Mouse (Mus musculus): ENCODE results near the gene Tecr. TPM values are rescaled to one million over a fixed set of nuclear protein-coding genes. Genes with fewer than 3 reads are reported as not detected.

The Tecr gene
- polyA plus RNA-seq (2015; fragmentation: Nextera tagmentation; extraction: Ambion mirVana), result 413 and 424 TPM in 2 replicates

DNA sequence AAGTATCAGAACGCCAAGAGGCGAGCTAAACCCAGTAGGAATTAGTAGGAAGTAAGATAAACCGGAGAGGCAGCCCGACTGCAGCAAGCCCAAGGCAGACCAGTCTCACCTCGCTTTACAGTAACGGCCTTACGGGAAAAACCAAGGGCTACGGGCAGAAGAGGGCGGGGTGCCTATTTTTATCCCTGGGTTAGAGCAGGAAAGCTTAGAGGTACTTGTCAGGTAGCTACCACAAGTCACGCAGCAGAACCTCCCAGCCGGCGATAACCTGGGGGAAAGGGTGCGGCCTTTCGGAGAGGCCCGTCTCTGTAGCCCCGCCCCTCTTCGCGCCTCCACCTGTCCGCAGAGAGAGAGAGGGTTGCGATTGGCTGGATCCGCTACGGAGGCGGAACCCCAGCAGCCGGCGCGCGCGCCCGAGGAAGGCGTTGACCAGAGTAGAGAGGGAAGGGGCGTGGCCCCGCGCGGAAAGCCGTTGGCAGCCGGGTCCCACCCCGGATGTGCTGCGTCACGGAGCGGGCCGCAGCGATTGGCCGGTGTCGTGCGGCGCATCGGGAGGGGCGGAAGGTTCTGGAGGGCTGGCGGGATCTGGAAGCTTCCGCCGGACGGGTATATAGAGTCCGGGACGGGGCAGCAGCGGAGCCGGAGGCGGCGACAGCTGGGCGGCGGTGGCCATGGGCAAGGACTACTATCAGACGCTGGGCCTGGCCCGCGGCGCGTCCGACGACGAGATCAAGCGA, at the start of gene Tecr, which contains the start of gene Dnajb1:
Gene Tecr (minus strand): TSS at position 311 of the 737 bp plus-strand sequence.
Gene Dnajb1 (plus strand): TSS at position 533 of the 737 bp plus-strand sequence.
- Histone ChIP-seq H3K27me3 (ENCODE audit: control insufficient read depth, insufficient read depth, low read length) (no peaks in the 10 kb centered on the region), H3K9me3 (ENCODE audit: control insufficient read depth, low read length) (no peaks in the 10 kb centered on the region), H3K4me1 (replicated peaks; ENCODE audit: control insufficient read depth, insufficient read depth) (no peaks in the 10 kb centered on the region), H3K9ac (ENCODE audit: low read length) (peak within 1 kb of the TSS; percentile 90), H3K36me3 (ENCODE audit: control insufficient read depth, insufficient read depth, low read length) (peaks cover 24% of the 10 kb centered on the region), H3K4me3 (ENCODE audit: low read depth, low read length) (peak within 1 kb of the TSS; percentile 85), H3K27ac (replicated peaks) (peak within 1 kb of the TSS; percentile 99), H3K4me2 (replicated peaks; ENCODE audit: low read depth) (peak within 1 kb of the TSS; percentile 56)
- WGBS, result under 1% methylated on average over 69 of the region's 69 CpGs
- peak; percentile 97 for ATAC-seq (ENCODE audit: low FRiP score, low TSS enrichment)
- TF ChIP-seq CTCF (IDR thresholded peaks at IDR 0.05; ENCODE audit: low read depth) (no peak), EP300 (optimal IDR thresholded peaks at IDR 0.05) (peak; percentile 76)
- DNase-seq (ENCODE audit: low spot score), result peak; percentile 100

DNA sequence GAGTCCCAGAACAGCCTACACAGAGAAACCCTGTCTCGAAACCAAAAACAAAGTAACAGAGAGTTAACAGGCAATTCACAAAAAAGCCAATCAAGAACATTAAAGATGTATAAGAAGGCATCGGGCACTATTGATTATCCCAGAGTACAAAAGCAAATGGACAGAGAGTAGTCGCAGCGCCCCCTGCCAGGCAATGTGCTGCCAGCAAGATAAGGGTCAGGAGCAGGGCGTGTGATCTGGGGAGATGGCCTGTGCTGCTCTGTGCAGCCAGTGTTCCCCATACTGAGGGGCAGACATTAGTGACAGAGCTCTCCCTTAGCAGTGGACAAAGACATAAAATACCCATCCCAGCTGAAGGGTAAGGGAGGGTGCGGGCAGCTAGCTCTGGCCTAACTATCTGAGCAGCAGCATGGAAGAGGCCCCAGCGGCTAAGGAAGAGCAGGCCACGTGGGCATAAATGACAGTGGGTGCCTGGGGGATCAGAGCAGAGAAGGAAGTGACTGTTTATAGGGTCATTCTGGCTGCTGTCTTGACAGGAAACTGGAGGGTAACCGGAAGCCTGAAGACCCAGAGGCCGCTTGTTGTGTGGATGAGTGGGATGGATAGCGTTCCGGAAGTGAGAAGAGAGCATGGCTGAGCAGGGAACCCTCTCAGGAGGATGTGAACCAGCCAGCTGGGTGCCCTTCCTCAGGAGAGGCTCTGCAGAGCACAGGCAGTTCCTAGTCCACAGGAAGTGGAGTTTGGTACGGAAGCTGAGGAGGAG, 48.9 kb upstream of the Tecr start:
- H3K27ac ChIP-seq (replicated peaks), result 0 out of 2 replicates have a peak overlapping the region, but pooled peaks have one; percentile 8
- peaks cover 12% of the 10 kb centered on the region for H3K4me1 ChIP-seq (replicated peaks; ENCODE audit: control insufficient read depth, insufficient read depth)
- H3K27me3 ChIP-seq (ENCODE audit: control insufficient read depth, insufficient read depth, low read length), result no peaks in the 10 kb centered on the region
- H3K4me3 ChIP-seq (ENCODE audit: low read depth, low read length), result no peak overlapping the region
- 75% methylated on average over 13 of the region's 13 CpGs for WGBS
- H3K4me2 ChIP-seq (replicated peaks; ENCODE audit: low read depth), result no peak overlapping the region
- DNase-seq (ENCODE audit: low spot score) (peak; percentile 20), ATAC-seq (ENCODE audit: low FRiP score, low TSS enrichment) (no peak)
- no peak overlapping the region for H3K9ac ChIP-seq (ENCODE audit: low read length)
- TF ChIP-seq EP300 (optimal IDR thresholded peaks at IDR 0.05) (no peak), CTCF (IDR thresholded peaks at IDR 0.05; ENCODE audit: low read depth) (peak; percentile 58)
- H3K36me3 ChIP-seq (ENCODE audit: control insufficient read depth, insufficient read depth, low read length), result 0 out of 2 replicates have a peak, but pooled peaks cover 2% of the 10 kb centered on the region
- no peaks in the 10 kb centered on the region for H3K9me3 ChIP-seq (ENCODE audit: control insufficient read depth, low read length)

DNA sequence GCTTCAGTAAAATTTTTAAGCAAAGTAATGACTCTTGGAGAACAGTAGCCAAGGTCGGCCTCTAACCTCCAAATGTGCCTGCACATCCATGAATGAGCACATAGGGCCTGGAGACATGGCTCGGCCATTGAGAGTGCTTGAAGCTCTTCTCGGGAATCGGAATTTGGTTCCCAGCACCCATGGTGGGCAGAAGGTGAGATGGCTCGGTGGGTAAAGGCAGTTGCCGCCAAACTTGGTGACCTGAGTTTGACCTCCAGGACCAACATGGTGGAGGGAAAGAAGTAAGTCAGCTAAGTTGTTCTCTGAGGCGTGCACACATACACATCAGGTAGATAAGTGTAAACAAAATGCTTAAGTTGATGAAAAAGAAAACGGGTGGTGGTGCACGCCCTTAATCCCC, 48.3 kb upstream of the Tecr start:
- no peak overlapping the region for H3K27ac ChIP-seq (replicated peaks)
- H3K4me3 ChIP-seq (ENCODE audit: low read depth, low read length), result no peak overlapping the region
- no peaks in the 10 kb centered on the region for H3K9me3 ChIP-seq (ENCODE audit: control insufficient read depth, low read length)
- H3K4me2 ChIP-seq (replicated peaks; ENCODE audit: low read depth), result no peak overlapping the region
- peaks cover 9% of the 10 kb centered on the region for H3K4me1 ChIP-seq (replicated peaks; ENCODE audit: control insufficient read depth, insufficient read depth)
- 84% methylated on average over 9 of the region's 9 CpGs for WGBS
- H3K36me3 ChIP-seq (ENCODE audit: control insufficient read depth, insufficient read depth, low read length), result 0 out of 2 replicates have a peak, but pooled peaks cover 2% of the 10 kb centered on the region
- no peak for DNase-seq (ENCODE audit: low spot score)
- H3K9ac ChIP-seq (ENCODE audit: low read length), result no peak overlapping the region
- H3K27me3 ChIP-seq (ENCODE audit: control insufficient read depth, insufficient read depth, low read length), result no peaks in the 10 kb centered on the region
- no peak for TF ChIP-seq CTCF (IDR thresholded peaks at IDR 0.05; ENCODE audit: low read depth)
- TF ChIP-seq EP300 (optimal IDR thresholded peaks at IDR 0.05), result no peak
- ATAC-seq (ENCODE audit: low FRiP score, low TSS enrichment), result no peak

DNA sequence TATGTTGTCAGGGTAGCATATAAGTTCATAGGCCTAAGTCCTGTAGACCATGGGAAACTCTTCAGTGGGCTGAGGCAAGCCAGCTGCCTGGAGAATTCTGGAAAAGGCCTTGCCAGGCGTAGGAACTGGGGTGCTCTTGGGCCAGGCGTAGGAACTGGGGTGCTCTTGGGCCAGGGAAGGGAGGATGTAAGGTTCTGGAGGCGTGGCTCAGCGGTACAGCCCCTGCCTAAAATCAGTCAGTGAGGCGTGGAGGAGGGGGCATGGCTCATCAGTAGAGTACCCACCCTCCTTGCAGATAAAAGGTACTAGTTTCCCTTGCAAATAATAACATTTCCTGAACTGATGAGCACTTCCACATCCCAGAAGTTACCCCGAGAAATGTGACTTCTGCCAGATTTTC, 47.0 kb upstream of the Tecr start:
- Histone ChIP-seq H3K4me1 (replicated peaks; ENCODE audit: control insufficient read depth, insufficient read depth) (no peaks in the 10 kb centered on the region), H3K27me3 (ENCODE audit: control insufficient read depth, insufficient read depth, low read length) (no peaks in the 10 kb centered on the region), H3K36me3 (ENCODE audit: control insufficient read depth, insufficient read depth, low read length) (0 out of 2 replicates have a peak, but pooled peaks cover 2% of the 10 kb centered on the region), H3K4me3 (ENCODE audit: low read depth, low read length) (no peak overlapping the region), H3K9me3 (ENCODE audit: control insufficient read depth, low read length) (no peaks in the 10 kb centered on the region), H3K9ac (ENCODE audit: low read length) (no peak overlapping the region), H3K27ac (replicated peaks) (no peak overlapping the region), H3K4me2 (replicated peaks; ENCODE audit: low read depth) (no peak overlapping the region)
- no peak for ATAC-seq (ENCODE audit: low FRiP score, low TSS enrichment)
- DNase-seq (ENCODE audit: low spot score), result no peak
- WGBS, result 88% methylated on average over 6 of the region's 6 CpGs
- no peak for TF ChIP-seq CTCF (IDR thresholded peaks at IDR 0.05; ENCODE audit: low read depth)
- TF ChIP-seq EP300 (optimal IDR thresholded peaks at IDR 0.05), result no peak

DNA sequence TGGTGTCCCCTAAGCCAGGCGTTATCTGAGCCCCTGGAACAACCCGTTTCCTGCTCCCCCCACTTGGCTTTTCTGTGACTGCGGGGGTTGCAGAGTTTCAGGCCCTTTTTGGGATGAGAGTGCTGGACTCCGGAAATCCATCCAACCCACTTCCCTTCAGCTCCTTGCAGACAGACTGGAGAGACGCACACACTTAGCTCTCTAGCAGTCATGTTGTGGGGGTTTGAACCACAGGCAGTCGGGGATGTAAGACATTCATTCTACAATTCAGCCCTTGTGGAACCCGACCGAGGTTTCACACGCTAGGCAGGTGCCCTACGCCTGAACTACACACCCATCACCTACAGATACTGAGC, 45.9 kb upstream of the Tecr start:
- Histone ChIP-seq H3K27me3 (ENCODE audit: control insufficient read depth, insufficient read depth, low read length) (no peaks in the 10 kb centered on the region), H3K4me2 (replicated peaks; ENCODE audit: low read depth) (peak overlapping the region; percentile 86), H3K9ac (ENCODE audit: low read length) (no peak overlapping the region), H3K4me3 (ENCODE audit: low read depth, low read length) (peak overlapping the region; percentile 86), H3K36me3 (ENCODE audit: control insufficient read depth, insufficient read depth, low read length) (0 out of 2 replicates have a peak, but pooled peaks cover 2% of the 10 kb centered on the region), H3K9me3 (ENCODE audit: control insufficient read depth, low read length) (no peaks in the 10 kb centered on the region), H3K4me1 (replicated peaks; ENCODE audit: control insufficient read depth, insufficient read depth) (no peaks in the 10 kb centered on the region), H3K27ac (replicated peaks) (peak overlapping the region; percentile 10)
- TF ChIP-seq EP300 (optimal IDR thresholded peaks at IDR 0.05), result no peak
- no peak for TF ChIP-seq CTCF (IDR thresholded peaks at IDR 0.05; ENCODE audit: low read depth)
- DNase-seq (ENCODE audit: low spot score), result no peak
- WGBS, result 26% methylated on average over 10 of the region's 10 CpGs
- ATAC-seq (ENCODE audit: low FRiP score, low TSS enrichment), result no peak

Measured in stomach, postnatal 0 days (tissue).